Mouse (Mus musculus) embryonic facial prominence, embryonic 11.5 days (tissue): ENCODE results near the gene Stx4a. TPM values are rescaled to one million over a fixed set of nuclear protein-coding genes. Genes with fewer than 3 reads are reported as not detected.

Experiments
- ATAC-seq: fragments of 200-750 bp; cut with Nextera tagmentation; replicated peaks from 2 replicates; pipeline ENCODE4 v1.8.0; 2017; ENCODE audit warnings: low read depth; ENCODE audit not compliant: insufficient number of reproducible peaks, low FRiP score, low TSS enrichment
- DNase-seq: peaks from one replicate; pipeline ENCODE4 v3.0.0-alpha.2; 2015; ENCODE audit warnings: low spot score
- H3K27ac ChIP-seq: fragments of 300-500 bp; sonication (generic); replicated peaks from 2 replicates; pipeline ENCODE4 v1.5.1; 2014; ENCODE audit warnings: mild to moderate bottlenecking, low read depth, low read length, control low read depth
- H3K27me3 ChIP-seq: fragments of 300-500 bp; sonication (generic); 2 replicates; pipeline ENCODE4 v1.6.1; 2014; ENCODE audit warnings: mild to moderate bottlenecking, low read length, moderate library complexity, mixed read lengths; ENCODE audit not compliant: control insufficient read depth, insufficient read depth
- H3K36me3 ChIP-seq: fragments of 300-500 bp; sonication (generic); replicated peaks from 2 replicates; pipeline ENCODE4 v1.6.1; 2014; ENCODE audit warnings: low read depth, mild to moderate bottlenecking, low read length, moderate library complexity, mixed read lengths; ENCODE audit not compliant: control insufficient read depth, insufficient read depth
- H3K4me1 ChIP-seq: fragments of 300-500 bp; sonication (generic); 2 replicates; pipeline ENCODE4 v1.6.1; 2014; ENCODE audit warnings: low read length, mixed read lengths; ENCODE audit not compliant: control insufficient read depth, insufficient read depth
- H3K4me2 ChIP-seq: fragments of 300-500 bp; sonication (generic); 2 replicates; pipeline ENCODE4 v1.6.1; 2014; ENCODE audit warnings: low read depth, mild to moderate bottlenecking, control low read depth, low read length, moderate library complexity
- H3K4me3 ChIP-seq: fragments of 300-500 bp; sonication (generic); 2 replicates; pipeline ENCODE4 v1.5.1; 2014; ENCODE audit warnings: low read depth, low read length, control low read depth
- H3K9ac ChIP-seq: fragments of 300-500 bp; sonication (generic); replicated peaks from 2 replicates; pipeline ENCODE4 v1.6.1; 2014; ENCODE audit warnings: mild to moderate bottlenecking, control low read depth, low read length
- H3K9me3 ChIP-seq: fragments of 300-500 bp; sonication (generic); replicated peaks from 2 replicates; pipeline ENCODE4 v1.6.1; 2016; ENCODE audit warnings: mild to moderate bottlenecking, low read length, inconsistent platforms, mixed read lengths; ENCODE audit not compliant: control insufficient read depth
- WGBS: fragments of 180-500 bp; shearing (Covaris S2); extraction: QIAGEN DNeasy Blood & Tissue Kit; methylation state at CpG from one replicate; pipeline ENCODE4 v1.1.7; 2014; 5-methylcytosine and 5-hydroxymethylcytosine counted together
- polyA plus RNA-seq: library from polyadenylated mRNA; unstranded; fragments of >200 nt; fragmentation: Nextera tagmentation; extraction: Ambion mirVana; gene quantifications from 2 replicates; pipeline ENCODE4 v1.2.1, GENCODE M21; 2014

The Stx4a gene
- polyA plus RNA-seq, 1 experiment from 2014 or later = 14.3 TPM

GRCm38 (mm10) chr7:127808821-127809220 is 15.3 kb upstream of the Stx4a start:
- DNase-seq = no peak
- Histone ChIP-seq H3K4me3 (no peak overlapping the region), H3K4me2 (no peak overlapping the region), H3K4me1 (no peaks in the 10 kb centered on the region), H3K9me3 (no peaks in the 10 kb centered on the region), H3K9ac (no peak overlapping the region), H3K27me3 (no peaks in the 10 kb centered on the region), H3K27ac (no peak overlapping the region), H3K36me3 (no peaks in the 10 kb centered on the region; the same call in 1 of the 2 replicates)
- WGBS = 84% methylated on average over 5 of the region's 5 CpGs
- no peak for ATAC-seq

DNA sequence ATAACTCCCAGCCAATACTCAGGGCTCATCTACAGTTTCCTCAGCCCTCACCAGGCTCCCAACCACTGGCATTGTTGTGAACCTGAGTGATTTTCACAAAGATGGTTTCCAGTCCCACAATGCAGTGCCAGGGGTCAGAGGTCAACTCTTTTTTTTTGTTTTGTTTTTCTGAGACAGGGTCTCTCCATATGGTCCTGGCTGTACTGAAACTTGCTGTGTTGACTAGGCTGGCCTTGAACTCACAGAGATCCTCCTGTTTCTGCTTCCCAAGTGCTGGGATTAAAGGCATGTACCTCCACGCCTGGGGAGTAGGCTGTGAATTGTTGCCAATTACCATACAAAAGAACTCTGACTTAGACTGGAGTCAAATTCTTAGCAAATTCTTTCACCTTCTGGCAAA is 14.2 kb upstream of the Stx4a start:
- H3K36me3 ChIP-seq = no peaks in the 10 kb centered on the region; the same call in 1 of the 2 replicates
- WGBS = 92% methylated on average over 1 of the region's 1 CpGs
- H3K4me2 ChIP-seq = no peak overlapping the region
- no peak overlapping the region for H3K9ac ChIP-seq
- H3K4me3 ChIP-seq = no peak overlapping the region
- DNase-seq (no peak), ATAC-seq (no peak)
- no peak overlapping the region for H3K27ac ChIP-seq
- H3K27me3 ChIP-seq = no peaks in the 10 kb centered on the region
- no peaks in the 10 kb centered on the region for H3K4me1 ChIP-seq
- no peaks in the 10 kb centered on the region for H3K9me3 ChIP-seq

GRCm38 (mm10) chr7:127810650-127811049 is 13.4 kb upstream of the Stx4a start:
- DNase-seq (no peak), ATAC-seq (no peak)
- H3K36me3 ChIP-seq = no peaks in the 10 kb centered on the region; the same call in 1 of the 2 replicates
- H3K9ac ChIP-seq = no peak overlapping the region
- H3K4me2 ChIP-seq = no peak overlapping the region
- WGBS = 76% methylated on average over 10 of the region's 10 CpGs
- H3K27me3 ChIP-seq = no peaks in the 10 kb centered on the region
- no peak overlapping the region for H3K27ac ChIP-seq
- no peaks in the 10 kb centered on the region for H3K4me1 ChIP-seq
- no peak overlapping the region for H3K4me3 ChIP-seq
- H3K9me3 ChIP-seq = no peaks in the 10 kb centered on the region

- no peaks in the 10 kb centered on the region for H3K9me3 ChIP-seq
- ATAC-seq (no peak), DNase-seq (no peak)
- H3K4me1 ChIP-seq = no peaks in the 10 kb centered on the region
- no peak overlapping the region for H3K9ac ChIP-seq
- 84% methylated on average over 4 of the region's 4 CpGs for WGBS
- H3K27ac ChIP-seq = no peak overlapping the region
- H3K36me3 ChIP-seq = no peaks in the 10 kb centered on the region; the same call in 1 of the 2 replicates
- H3K4me2 ChIP-seq = no peak overlapping the region
- H3K27me3 ChIP-seq = no peaks in the 10 kb centered on the region
- H3K4me3 ChIP-seq = no peak overlapping the region
These were observed 12.9 kb upstream of the Stx4a start for GRCm38 (mm10) chr7:127811240-127811639.

DNA sequence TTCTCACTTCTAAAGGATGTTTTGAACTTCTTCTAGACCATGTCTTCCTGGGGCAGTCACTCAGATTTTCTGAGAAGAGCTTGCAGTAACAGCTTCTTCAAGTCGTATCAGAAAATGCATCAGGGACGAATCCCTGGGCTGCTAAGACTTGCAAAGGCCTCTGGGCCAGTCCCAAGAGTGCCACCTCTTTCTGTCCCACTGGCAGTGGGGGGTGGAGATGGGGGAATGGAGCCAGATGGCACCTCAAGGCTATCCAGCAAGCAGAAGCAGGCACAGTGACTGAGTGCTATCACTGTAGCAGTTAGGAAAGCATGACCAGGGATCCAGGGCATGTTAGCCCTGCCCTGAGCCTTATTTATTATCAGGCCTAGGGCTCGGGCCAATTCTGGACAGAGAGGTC is 11.8 kb upstream of the Stx4a start:
- H3K9ac ChIP-seq = no peak overlapping the region
- H3K4me3 ChIP-seq = no peak overlapping the region
- no peaks in the 10 kb centered on the region for H3K4me1 ChIP-seq
- no peaks in the 10 kb centered on the region for H3K27me3 ChIP-seq
- 87% methylated on average over 3 of the region's 3 CpGs for WGBS
- ATAC-seq (no peak), DNase-seq (no peak)
- no peak overlapping the region for H3K4me2 ChIP-seq
- H3K9me3 ChIP-seq = no peaks in the 10 kb centered on the region
- H3K27ac ChIP-seq = no peak overlapping the region
- H3K36me3 ChIP-seq = no peaks in the 10 kb centered on the region; the same call in 1 of the 2 replicates

GRCm38 (mm10) chr7:127813821-127814220 is 10.3 kb upstream of the Stx4a start:
- Histone ChIP-seq H3K27ac (no peak overlapping the region), H3K9ac (no peak overlapping the region), H3K27me3 (no peaks in the 10 kb centered on the region), H3K4me2 (no peak overlapping the region), H3K36me3 (no peaks in the 10 kb centered on the region; the same call in 1 of the 2 replicates), H3K9me3 (no peaks in the 10 kb centered on the region), H3K4me3 (no peak overlapping the region), H3K4me1 (no peaks in the 10 kb centered on the region)
- 86% methylated on average over 4 of the region's 4 CpGs for WGBS
- DNase-seq = no peak
- ATAC-seq = no peak

GRCm38 (mm10) chr7:127814241-127814921 is 9.7 kb upstream of the Stx4a start:
- 87% methylated on average over 19 of the region's 19 CpGs for WGBS
- Histone ChIP-seq H3K9ac (no peak overlapping the region), H3K27me3 (no peaks in the 10 kb centered on the region), H3K36me3 (no peaks in the 10 kb centered on the region; the same call in 1 of the 2 replicates), H3K9me3 (no peaks in the 10 kb centered on the region), H3K4me3 (no peak overlapping the region), H3K4me1 (no peaks in the 10 kb centered on the region), H3K27ac (no peak overlapping the region), H3K4me2 (no peak overlapping the region)
- no peak for DNase-seq
- ATAC-seq = no peak

- H3K9me3 ChIP-seq = no peaks in the 10 kb centered on the region
- WGBS = 89% methylated on average over 15 of the region's 15 CpGs
- no peak overlapping the region for H3K27ac ChIP-seq
- no peak overlapping the region for H3K4me3 ChIP-seq
- no peak for ATAC-seq
- H3K36me3 ChIP-seq = no peaks in the 10 kb centered on the region; the same call in 1 of the 2 replicates
- DNase-seq = no peak
- no peak overlapping the region for H3K9ac ChIP-seq
- H3K4me2 ChIP-seq = no peak overlapping the region
- H3K27me3 ChIP-seq = no peaks in the 10 kb centered on the region
- H3K4me1 ChIP-seq = no peaks in the 10 kb centered on the region
These were observed 8.9 kb upstream of the Stx4a start for GRCm38 (mm10) chr7:127815116-127815665.
